Mouse (Mus musculus): ENCODE results near the gene Mb.

Mb gene

DNA sequence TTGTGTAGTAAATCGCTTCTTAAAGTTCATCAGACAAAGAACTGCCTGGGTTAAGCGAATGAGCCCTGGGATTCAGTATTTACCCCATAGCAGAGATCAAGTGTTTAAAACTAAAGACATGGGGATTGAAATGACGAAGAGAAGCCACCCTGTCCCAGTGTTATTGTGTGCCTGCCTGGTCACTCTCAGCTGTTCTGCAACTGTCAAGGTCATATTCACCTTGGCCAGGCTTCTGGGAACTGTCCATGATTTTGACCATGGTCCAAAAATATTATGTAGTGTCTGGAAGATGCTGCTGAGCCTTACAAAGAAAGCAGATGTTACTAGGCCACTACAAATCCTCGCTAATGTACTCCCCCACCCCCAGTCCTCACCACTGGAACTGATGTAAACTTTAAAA is 70.7 kb downstream of the Mb start:
- peak in 1 of 2 experiments; percentile 5 for DNase-seq (ENCODE audit: low spot score in 2 of 2)

DNA sequence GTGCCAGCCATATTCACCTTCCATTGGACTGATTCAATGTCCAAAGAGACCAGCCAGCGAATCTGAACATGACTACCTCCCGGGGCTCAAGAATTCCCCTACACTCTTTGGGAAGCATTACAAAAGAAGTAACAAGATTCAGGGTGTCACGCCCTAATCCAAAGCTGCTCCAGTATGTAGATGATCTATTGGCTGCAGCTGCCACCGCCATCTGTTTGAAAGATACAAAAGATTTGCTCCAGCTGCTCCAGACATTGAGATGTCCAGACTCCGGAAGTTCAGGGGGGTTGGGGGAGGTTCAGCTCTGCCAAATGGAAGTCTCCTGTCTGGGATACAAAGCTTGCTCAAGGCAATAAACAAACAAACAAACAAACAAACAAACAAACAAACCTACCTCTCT is 73.9 kb downstream of the Mb start:
- no peak for DNase-seq (ENCODE audit: low spot score in 2 of 2)

DNA sequence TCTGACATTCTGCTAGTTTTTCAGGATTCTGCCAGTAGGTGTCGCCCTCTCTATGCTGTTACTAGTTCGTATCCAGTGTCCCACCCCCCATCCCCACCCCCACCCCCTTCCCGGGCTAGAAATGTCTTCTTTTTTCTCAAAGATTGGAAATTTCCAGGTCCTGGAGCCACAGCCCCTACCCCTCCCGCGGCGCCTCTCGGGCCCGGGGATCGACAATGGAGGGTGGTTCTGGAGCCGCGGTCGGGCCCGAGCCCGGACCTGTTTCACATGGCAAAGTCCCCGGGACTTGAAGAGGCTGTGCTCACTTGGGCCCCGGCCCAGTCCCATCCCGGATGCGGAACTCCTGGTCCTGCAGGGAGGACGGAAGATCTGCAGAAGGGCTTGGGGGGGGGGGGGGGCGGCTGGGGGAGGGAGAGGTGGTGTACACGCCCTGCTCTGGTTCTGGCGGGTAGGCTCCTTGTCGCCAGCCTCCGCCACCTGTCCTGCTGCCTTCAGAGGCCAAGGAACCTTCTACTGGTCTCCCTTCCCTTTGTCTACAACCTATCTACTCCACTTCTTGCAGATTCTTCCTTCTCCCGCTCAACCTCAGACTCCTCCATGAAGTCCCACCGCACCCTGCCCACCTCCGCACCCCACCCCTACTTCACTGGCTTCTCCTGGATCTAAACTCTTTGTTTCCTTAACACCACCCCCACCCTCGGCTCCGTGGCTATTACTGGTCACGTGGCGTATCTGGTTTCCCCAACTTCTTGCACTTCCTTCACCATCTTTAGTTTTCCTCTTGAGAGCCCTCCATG is 76.4 kb downstream of the Mb start:
- DNase-seq (ENCODE audit: low spot score in 2 of 2) = peak; percentile 86 to 91

DNA sequence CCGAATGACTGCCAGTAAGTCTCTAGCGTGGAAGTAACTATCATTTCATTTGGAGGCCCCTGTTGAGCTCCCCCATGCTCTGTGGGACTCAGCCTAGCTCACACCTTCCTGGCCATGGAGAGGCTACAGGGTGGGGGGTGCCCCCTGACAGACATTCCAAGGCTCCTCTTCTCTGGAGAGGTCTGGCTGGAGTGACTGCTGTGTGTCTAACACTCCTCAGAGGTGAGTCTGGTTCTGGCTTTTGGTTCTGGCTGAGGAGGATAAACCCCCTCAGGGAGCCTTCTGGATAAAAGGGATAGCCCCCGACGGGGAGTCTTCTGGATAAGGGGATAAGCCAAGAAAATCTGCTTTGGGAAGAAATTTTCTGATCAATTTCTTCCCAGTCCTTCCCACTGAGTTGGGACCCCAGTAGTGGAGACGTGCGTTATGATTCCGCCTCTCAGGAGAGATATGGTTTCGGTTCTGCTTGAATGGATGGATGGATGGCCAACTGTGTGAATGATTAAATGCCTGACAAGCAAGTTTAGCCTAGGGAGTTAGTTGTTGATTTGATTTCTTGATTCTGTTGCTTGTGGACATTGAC is 77.1 kb downstream of the Mb start:
- no peak for DNase-seq (ENCODE audit: low spot score in 2 of 2)

DNA sequence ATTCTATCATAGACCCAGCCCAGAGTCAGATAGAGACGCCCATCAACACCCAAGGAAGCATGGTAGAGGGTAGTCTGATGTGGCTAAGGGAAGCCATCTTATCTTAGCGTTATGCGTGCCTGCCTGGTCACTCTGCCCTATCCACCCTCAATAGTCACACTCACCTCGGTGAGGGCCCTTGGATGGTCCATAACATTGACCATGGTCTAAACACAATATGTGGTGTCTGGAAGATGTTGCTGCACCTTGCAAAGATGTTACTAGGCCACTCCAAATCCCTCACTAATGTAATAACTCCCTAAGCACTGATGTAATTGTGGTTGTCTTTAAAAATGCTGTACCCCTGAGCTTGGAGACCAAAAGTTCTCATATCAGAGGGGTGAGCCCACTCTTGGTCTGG is 77.8 kb downstream of the Mb start:
- no peak for DNase-seq (ENCODE audit: low spot score in 2 of 2)

Data from right cerebral cortex, postnatal 10 days (tissue).